Mouse (Mus musculus): ENCODE measurements around the gene A730071L15Rik.

Gene A730071L15Rik

DNA sequence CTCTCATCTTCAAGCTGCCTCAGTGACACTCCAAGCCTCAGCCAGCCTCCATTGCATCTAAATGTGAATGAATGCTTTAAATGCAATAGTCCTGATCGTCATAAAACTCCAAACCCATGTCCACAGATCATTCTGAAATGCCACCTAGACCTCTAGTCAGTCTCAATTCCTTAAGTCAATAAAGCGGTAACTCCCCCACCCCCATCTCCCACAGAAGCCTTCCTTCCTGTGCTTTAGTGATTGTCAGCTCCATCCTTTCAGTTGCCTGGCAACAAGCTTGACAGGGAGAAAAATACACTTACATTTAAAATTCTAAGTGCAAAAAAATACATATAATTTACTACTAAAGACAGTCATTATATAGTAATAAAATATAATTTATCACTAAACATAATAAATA lies 16.6 kb upstream of the A730071L15Rik start:
- no peak for DNase-seq (ENCODE audit: low spot score)

- no peak for DNase-seq (ENCODE audit: low spot score)
Measured at GRCm38 (mm10) chr11:6184202-6184935, 15.5 kb upstream of the A730071L15Rik start.

- DNase-seq (ENCODE audit: low spot score) = no peak
Measured at GRCm38 (mm10) chr11:6187399-6187798, 12.4 kb upstream of the A730071L15Rik start.

DNA sequence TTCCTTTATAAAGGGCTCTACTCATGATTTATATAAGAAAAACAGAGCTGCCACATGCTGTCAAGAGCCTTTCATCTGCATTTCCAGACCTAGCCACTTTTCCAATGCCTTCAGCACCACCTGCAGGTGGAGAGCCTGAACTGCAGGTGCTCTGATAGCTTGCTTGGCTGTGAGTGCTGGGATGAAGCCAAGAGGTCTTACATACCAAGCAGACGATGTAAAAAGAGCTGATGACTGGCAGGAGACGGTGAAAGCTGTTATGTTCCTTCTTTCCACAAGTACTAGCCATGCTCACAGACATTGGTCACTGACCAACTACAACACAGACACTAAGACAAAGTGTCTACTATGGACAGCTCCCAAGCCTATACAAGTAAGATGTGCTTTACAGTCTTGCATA lies 12.0 kb upstream of the A730071L15Rik start:
- DNase-seq (ENCODE audit: low spot score) = peak; percentile 56

GRCm38 (mm10) chr11:6196780-6197179 lies 3.0 kb upstream of the A730071L15Rik start:
- no peak for DNase-seq (ENCODE audit: low spot score)

DNA sequence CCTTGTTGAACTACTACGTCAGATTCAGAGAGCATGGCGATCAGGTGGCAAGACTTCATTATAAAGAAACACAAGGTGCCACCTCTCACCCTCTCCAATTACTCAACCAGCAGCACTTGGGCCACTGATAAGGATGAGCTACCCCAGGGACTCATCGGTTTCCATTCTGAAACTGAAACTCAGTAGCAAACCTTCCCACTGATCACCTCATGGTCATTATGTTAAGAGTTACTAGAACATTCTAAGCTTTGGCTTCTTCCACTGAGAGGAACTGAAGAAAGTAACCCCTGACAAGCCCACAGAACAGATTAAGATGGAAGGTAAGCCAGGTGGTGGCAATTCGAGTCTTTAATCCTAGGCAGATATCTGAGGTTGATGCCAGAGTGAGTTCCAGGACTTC lies 1.4 kb upstream of the A730071L15Rik start:
- no peak for DNase-seq (ENCODE audit: low spot score)

GRCm38 (mm10) chr11:6200087-6200569 lies 299 bp downstream of the A730071L15Rik start, which contains the start of gene Nudcd3:
Gene Nudcd3 (minus strand): TSS chr11:6200415.
- peak; percentile 89 for DNase-seq (ENCODE audit: low spot score)

DNA sequence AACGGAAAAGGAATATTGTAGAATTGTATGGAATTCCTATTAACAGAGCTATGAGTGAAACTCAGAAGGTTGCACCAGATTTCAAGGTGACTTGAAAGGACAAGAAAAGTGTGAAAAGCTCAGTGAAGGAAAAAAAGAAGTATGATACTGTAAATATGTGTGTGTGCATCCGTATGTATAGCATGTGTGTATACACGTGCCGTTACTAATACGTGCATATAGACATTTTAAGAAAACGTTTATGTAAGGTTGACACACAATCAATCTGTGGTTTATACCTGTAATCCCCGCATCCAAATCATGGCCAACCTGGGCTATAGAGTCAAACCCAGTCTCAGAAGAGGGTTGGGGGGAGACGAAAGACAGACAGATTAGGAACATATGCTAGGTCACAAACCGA lies 741 bp downstream of the A730071L15Rik start:
- no peak for DNase-seq (ENCODE audit: low spot score)

- no peak for DNase-seq (ENCODE audit: low spot score)
Measured at GRCm38 (mm10) chr11:6207090-6207489, 7.3 kb downstream of the A730071L15Rik start.

DNA sequence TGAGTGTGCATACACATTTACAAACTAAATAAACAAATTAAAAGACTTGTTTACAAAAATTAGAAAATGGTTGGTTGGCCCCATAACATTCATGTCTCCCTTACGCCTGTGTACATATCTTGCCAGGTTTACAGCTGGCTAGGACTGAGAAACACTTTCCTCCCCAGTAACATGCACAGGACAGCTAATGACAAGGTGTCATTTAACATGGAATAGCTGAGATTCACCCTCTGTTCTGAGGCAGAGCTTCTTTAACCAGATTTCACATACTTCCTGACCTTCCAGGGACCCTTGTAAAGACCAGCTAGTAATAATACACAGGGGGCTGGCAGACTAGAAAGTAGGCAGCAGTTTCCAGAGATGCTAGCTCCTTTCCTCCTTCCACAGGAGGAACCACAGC lies 8.3 kb downstream of the A730071L15Rik start:
- DNase-seq (ENCODE audit: low spot score) = no peak

GRCm38 (mm10) chr11:6216834-6217233 lies 17.0 kb downstream of the A730071L15Rik start:
- DNase-seq (ENCODE audit: low spot score) = no peak

DNA sequence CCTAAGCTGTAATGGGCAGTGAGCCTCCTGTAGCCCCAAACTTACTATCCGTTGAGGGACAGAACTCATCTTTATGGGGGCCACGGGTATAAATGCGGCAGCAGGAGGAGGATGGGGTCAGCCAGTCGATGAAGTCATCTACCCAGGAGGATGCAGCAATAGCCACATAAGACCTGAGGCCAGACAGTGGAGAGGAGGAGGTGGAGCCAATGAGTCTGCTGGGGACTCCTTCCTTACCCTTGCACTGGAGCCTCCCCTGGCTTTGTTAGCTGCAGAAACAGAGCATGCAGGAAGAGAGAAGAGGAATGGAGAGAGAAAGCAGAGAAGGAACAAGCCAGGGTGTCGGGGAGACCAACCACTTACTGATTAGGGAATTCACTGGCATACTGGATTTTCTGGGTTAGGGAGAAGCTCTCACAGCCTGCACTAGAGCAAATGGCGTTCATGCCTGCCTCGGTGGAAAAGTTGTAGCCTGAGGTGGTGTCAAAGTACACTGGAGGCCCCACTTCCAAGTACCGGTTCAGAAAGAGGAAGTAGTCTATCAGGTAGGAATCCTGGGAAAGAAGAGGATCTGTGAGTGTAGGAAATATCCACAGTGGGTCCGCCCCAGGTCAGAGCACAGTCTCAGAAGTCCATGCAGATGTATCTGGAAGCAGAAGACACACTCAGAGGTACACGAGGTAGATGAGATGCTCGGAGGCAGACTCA lies 18.5 kb downstream of the A730071L15Rik start:
- no peak for DNase-seq (ENCODE audit: low spot score)

DNA sequence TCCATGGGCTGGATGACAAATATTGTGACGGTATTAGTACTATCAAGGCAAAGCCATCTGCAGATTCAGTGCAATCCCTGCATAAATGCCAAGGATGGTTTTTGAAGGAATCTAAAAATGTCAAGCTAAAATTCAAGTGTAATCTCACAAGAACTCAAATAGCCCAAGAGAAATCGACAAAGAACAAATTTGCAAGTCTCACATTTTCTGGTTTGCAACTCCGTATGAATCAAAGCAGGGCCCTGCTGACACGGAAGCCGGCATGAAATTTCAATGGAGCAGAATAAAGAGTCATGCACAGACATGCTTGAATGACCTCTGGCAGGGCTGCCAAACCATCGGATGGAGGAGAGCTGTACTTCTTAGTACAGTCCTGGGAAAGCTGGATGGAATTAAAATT lies 20.1 kb downstream of the A730071L15Rik start:
- no peak for DNase-seq (ENCODE audit: low spot score)

DNA sequence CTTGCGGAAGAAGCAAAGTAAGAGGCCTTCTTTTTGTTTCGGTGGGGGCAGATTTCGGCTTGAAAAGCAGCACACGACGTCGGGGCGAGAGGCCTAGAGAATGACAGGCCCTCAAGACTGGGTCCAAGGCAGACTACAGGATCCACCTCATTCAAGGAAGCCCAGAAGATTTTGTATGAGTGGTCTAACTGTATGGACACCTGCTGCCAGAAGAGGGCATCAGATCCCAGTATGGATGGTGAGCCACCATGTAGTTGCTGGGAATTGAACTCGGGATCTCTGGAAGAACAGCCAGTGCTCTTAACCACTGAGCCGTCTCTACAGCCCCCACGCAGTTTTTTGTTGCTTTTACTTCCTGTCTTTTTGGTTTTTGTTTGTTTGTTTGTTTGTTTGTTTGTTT lies 22.4 kb downstream of the A730071L15Rik start:
- no peak for DNase-seq (ENCODE audit: low spot score)

DNA sequence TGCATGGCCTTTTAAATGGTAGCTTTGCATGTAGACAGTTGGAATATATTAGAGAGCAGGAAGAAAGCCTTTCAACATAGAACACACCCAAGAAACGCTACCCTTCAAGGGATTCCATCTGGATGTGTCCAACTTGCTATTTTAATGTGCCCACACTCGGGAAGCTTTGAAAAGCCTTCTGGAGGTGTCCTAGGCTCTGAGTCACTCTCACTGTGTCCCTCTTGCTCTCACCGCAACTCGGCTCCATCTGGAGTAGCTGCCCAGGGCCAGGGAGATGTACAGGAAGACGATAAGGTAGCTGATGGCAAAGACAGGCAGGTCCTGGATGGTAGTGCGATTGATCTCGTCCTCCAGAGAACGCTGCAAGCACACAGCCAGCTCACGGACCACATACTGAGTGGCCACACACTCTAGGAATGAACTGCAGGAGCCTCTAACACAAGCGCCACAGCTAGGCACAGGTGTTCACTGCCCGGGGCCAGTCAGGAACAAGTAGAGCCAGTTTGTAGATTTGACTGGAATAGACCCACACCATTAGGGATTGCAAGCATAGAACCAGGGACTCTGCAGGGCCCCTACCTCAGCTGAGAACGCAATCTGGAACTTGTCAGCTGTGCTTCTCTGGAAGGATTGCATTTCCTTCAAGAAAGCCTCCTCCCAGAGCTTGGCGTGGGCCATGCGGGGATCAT lies 24.9 kb downstream of the A730071L15Rik start:
- no peak for DNase-seq (ENCODE audit: low spot score)

DNA sequence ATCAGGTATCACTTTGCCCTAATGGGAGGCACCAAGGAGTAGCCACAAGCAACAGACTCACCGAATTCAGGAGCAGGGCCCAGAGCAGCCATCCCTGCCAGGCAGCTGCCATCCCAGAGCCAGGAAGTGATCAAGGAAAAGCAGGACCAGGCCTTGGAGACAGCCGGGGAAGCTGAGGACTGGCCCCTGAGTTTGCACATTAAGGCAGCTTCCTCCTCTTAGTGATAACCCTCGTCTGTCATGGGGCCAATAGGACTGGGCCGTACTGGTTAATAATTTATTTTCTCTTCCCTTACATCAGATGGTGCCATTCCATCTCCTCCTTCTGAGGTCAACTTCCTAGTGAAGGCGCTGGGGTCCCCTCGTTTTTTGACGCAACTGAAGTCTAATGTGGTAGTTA lies 30.2 kb downstream of the A730071L15Rik start, which contains the start of gene Npc1l1:
Gene Npc1l1, minus strand, starts transcription at position 132 of the 400 bp plus-strand sequence.
- DNase-seq (ENCODE audit: low spot score) = peak; percentile 16

- peak; percentile 15 for DNase-seq (ENCODE audit: low spot score)
Measured at GRCm38 (mm10) chr11:6233025-6233424, 33.2 kb downstream of the A730071L15Rik start.

DNA sequence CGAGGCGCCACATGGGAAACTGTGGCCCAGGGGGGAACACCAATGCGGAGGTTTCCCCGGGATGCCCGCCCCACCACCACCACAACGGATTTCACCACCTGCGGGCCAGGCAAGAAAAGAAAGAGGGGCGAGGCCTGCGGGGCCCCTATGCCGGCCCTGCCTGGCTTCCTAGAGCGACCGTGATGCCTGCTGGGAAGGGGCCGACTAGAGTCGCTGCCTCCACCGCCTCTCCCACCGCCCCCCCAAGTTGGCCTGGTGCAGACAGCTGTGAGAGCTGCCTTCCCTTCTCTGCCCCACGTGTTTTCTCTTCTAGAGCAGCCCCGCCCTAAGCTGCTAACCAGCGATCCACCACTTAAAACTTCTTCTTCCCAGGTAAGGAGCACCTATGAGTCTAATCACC lies 44.9 kb downstream of the A730071L15Rik start:
- no peak for DNase-seq (ENCODE audit: low spot score)
